Mouse (Mus musculus) olfactory bulb, adult 2 months (tissue): ENCODE measurements around the gene Syn3. TPM values are rescaled to one million over a fixed set of nuclear protein-coding genes. Genes with fewer than 3 reads are reported as not detected.
A peak's percentile ranks its signal among the peaks of the same experiment; 100 is the strongest.

Source experiments
- H3K27ac ChIP-seq: fragments of 200-500 bp; 2 replicates; pipeline ENCODE4 v1.5.1; 2012; ENCODE audit warnings: low read depth, low read length; ENCODE audit not compliant: insufficient read depth
- H3K4me1 ChIP-seq: fragments of 200-500 bp; 2 replicates; pipeline ENCODE4 v1.6.1; 2012; ENCODE audit warnings: low read length; ENCODE audit not compliant: control insufficient read depth, insufficient read depth
- H3K4me3 ChIP-seq: fragments of 200-500 bp; 2 replicates; pipeline ENCODE4 v1.5.1; 2012; ENCODE audit warnings: mild to moderate bottlenecking, low read depth, low read length, moderate library complexity; ENCODE audit not compliant: insufficient read depth
- CTCF ChIP-seq: fragments of 200-500 bp; IDR thresholded peaks from 2 replicates; pipeline ENCODE4 v1.5.1; 2012; ENCODE audit warnings: low read depth, mild to moderate bottlenecking, low read length, moderate library complexity; ENCODE audit not compliant: insufficient read depth
- POLR2A ChIP-seq: fragments of 200-500 bp; IDR thresholded peaks from 2 replicates; pipeline ENCODE4 v1.6.1; 2012; ENCODE audit warnings: mild to moderate bottlenecking, low read depth, low read length, moderate library complexity; ENCODE audit not compliant: insufficient read depth
- WGBS: fragments of 180-500 bp; shearing (Covaris S2); methylation state at CpG from one replicate; pipeline ENCODE4 v1.1.7; 2018; 5-methylcytosine and 5-hydroxymethylcytosine counted together
- polyA plus RNA-seq: library from polyadenylated mRNA; stranded (reverse); fragments of >200 nt; gene quantifications from 2 replicates; pipeline ENCODE4 v1.2.4, GENCODE M21; 2012; ENCODE audit warnings: low replicate concordance; ENCODE audit not compliant: missing spikeins, insufficient read depth, insufficient read length

Syn3 gene
- polyA plus RNA-seq, 1 experiment: not detected

DNA sequence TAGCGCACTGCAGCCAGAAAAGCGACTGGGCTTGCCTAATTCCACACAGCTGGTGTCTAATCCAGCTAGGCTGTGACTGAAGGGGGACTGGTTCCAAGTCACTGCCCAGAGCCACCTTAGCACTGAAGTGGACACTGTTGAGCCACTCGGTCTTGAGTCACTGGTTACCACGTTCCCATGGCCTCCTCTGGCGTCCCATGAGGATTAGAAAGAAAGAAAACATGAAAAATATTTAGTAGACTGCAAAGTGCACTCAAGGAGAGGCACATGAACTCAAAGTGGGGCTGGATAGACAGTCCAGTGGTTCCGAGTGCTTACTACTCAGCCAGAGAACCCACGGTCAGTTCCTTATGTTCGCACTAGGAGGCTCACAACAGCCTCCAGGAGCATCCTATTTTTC, 217.5 kb downstream of the Syn3 start:
- Histone ChIP-seq H3K27ac (0 out of 2 replicates have a peak overlapping the region, but pooled peaks have one; percentile 21), H3K4me3 (no peak overlapping the region), H3K4me1 (peaks cover 11% of the 10 kb centered on the region; the same call in 1 of the 2 replicates)
- TF ChIP-seq POLR2A (no peak), CTCF (no peak)
- WGBS: 86% methylated on average over 8 of the region's 8 CpGs

DNA sequence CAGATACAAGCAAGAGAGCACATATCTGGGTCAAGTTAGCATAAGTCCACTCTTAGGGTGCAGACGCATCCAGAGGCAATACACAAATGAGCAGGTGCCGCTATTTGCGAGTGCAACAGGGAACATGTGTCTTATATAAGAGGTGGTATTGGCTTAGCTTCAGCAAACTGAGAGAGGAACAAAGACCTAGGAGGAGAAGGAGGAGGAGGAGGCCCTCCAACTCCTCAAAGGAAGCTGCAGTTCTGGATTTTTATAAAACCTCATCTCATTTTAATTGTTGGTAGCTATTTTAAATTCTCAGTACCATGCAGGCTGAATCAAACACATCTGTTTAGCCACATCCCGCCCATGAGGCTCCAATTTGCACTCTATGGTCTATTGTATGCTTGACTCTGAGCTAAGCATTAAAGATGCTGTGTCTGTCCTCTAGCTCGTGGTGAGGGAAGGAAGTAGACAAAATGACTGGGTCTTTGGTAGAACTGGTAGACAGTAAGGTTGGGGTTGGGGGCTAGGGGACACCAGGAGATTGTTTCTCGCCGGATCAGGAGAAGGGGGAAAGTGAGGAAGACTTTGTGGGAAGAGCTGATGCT, 219.0 kb downstream of the Syn3 start:
- 42% methylated on average over 7 of the region's 7 CpGs for WGBS
- Histone ChIP-seq H3K4me1 (peaks cover 11% of the 10 kb centered on the region; the same call in 1 of the 2 replicates), H3K4me3 (no peak overlapping the region), H3K27ac (peak overlapping the region; percentile 52)
- TF ChIP-seq POLR2A: no peak
- TF ChIP-seq CTCF: no peak

DNA sequence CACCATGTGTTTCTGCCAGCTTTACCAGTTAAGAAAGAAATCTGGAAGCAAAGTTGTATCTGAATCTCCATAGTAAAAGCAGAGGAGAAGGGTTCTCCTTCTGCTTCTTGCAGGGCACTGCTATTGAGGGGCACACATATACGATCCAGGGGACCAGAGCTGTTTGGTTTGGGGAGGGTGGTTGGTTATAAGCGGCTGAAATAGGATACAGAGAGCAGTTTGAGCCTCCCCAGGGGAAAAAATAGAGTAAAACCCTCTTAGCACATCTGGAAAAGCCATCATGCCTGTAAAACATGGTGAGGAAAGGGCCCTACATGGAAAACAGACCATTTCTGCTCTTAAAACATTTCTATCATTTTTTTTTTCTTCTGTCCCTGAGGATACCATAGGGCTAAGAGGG, 220.2 kb downstream of the Syn3 start:
- H3K27ac ChIP-seq: no peak overlapping the region
- H3K4me3 ChIP-seq: no peak overlapping the region
- TF ChIP-seq POLR2A (no peak), CTCF (no peak)
- 88% methylated on average over 2 of the region's 2 CpGs for WGBS
- peaks cover 11% of the 10 kb centered on the region; the same call in 1 of the 2 replicates for H3K4me1 ChIP-seq

DNA sequence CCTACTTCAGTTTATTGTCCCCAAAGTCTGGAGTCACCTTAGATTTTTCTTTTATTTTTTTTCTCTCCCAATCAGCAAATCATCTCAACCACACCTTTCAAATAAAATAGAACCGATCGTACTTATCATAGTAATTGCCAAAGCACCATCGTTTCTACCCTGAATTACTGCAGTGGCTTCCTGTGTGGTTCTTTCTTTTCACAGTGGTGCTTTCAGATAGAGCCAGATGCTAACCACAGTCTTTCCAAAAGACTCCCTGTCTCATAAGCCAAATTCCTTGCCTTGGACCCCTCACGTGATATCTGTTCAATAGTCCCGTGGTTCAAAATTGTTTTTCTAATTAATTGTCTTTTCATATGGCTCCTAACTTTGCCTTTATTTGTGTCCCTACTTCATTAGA, 221.4 kb downstream of the Syn3 start:
- Histone ChIP-seq H3K4me1 (peaks cover 11% of the 10 kb centered on the region; the same call in 1 of the 2 replicates), H3K4me3 (no peak overlapping the region), H3K27ac (no peak overlapping the region)
- TF ChIP-seq POLR2A: no peak
- TF ChIP-seq CTCF: no peak
- 82% methylated on average over 5 of the region's 5 CpGs for WGBS

DNA sequence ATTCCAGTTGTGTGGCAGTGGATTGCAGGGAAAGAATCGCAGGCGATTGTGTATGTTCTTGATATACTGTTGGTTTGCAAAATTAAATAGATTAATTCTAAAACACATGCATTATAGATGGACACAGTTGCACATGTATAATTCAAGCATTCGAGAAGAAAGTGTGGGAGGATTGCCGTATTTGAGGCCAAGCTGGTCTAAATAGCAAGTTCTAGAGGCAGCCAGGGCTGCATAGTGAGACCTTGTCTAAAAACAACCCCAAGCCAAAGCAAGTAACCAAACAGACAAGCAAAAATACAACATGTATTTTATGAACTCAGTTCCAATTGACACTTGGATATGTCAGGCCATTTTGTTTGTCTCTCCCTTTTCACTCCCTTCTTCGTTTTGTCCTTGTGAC, 223.1 kb downstream of the Syn3 start:
- Histone ChIP-seq H3K27ac (no peak overlapping the region), H3K4me3 (no peak overlapping the region), H3K4me1 (peaks cover 8% of the 10 kb centered on the region; the same call in 1 of the 2 replicates)
- 66% methylated on average over 5 of the region's 5 CpGs for WGBS
- TF ChIP-seq POLR2A (no peak), CTCF (no peak)

DNA sequence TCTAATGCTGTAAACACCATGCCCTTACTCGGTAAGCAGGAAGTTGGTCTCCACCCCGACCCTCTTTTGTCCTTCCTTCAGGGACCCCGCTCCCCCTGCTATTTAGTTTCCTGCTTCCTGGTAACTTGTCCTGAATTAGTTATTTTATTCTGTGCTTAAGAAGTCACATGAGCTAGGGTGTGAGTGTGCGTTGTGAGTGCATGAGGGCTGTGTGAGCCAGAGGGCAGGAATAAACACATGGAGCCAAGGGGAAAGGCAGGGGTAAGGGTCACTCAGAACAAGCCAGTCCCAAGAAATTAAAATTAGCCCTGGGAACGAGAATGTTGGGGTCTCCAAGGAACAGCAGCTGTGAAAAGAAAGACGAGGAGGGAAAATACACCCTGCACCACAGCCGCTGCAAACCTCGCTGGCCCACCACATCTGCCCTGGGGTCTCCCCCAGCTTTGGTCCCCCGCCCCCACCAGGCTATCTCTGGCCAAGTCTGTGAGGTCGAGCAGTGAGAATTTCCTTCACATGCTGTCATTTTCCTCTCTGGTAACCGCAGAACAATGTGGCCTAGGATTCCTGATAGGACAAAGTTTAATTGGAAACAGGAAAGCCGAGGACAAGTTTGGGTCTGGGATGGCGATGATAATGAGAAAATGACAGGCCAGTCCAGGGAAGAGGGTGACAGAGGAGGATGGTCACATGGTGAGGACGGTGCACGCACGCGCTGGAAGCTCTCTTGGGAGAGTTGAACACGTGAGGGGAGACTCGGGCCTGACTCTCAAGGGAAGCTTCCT, 225.1 kb downstream of the Syn3 start:
- Histone ChIP-seq H3K4me3 (no peak overlapping the region), H3K4me1 (peaks cover 3% of the 10 kb centered on the region; the same call in 1 of the 2 replicates), H3K27ac (no peak overlapping the region)
- 79% methylated on average over 19 of the region's 19 CpGs for WGBS
- TF ChIP-seq POLR2A (no peak), CTCF (no peak)

DNA sequence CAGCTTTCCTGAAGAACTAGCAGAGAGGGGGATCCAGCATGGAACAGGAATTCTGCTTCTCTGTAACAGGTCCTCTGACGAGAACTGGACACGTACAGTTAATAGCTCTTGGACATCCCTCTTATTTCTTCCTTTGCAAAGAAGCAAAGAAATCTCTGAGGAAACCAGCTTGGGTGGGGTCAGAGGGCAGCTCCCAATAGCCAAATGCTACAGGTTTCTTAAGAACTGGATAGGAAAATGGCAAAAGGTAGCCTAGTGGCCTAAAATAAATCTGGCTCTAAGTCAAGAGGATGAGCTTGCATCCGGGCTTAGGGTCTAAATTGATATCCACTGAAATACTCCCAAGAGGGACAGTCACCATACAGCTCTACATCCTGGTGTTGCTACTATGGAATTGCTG, 225.9 kb downstream of the Syn3 start:
- Histone ChIP-seq H3K4me1 (no peaks in the 10 kb centered on the region), H3K27ac (no peak overlapping the region), H3K4me3 (no peak overlapping the region)
- WGBS: 94% methylated on average over 3 of the region's 3 CpGs
- no peak for TF ChIP-seq CTCF
- no peak for TF ChIP-seq POLR2A

DNA sequence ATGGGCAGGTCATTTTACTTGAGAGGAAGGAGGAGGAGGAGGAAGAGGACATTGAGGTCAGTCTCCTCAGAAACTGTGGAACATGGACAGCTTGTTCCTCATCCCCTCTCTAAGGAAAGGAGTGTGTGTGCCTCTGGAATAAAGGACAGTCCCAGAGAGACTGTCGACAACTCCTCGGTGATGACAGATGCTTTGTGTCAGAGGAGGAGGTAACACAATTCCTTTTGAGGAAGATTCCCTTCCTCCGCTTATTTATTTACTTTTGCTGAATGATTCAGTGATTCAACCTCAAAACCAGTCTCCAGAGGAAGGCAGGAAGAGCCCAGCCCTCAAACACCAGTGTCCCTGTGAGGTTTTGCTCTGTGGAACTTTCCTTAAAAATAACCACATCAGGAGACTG, 228.4 kb downstream of the Syn3 start:
- H3K4me3 ChIP-seq: no peak overlapping the region
- H3K27ac ChIP-seq: no peak overlapping the region
- H3K4me1 ChIP-seq: no peaks in the 10 kb centered on the region
- TF ChIP-seq CTCF (no peak), POLR2A (no peak)
- 91% methylated on average over 3 of the region's 3 CpGs for WGBS

DNA sequence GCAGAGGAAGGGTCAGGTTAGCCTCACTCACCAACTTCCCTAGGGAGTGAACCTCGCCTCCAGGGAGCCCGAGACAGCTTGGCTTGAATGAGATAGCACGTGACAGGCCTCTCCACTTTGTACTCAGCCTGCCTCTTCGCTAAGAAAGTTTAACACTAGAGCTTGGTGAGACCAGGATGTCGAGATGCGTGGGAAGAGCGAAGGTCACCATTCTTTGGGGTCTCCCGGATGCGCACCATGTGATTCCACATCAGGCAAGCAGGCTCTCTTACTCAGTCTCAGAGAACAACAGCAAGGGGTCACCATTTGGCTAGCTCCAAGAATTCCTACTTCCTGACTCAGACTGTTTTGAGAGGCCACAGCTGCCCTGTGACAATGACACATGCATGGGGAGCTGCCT, 234.1 kb downstream of the Syn3 start:
- H3K27ac ChIP-seq: no peak overlapping the region
- H3K4me3 ChIP-seq: no peak overlapping the region
- TF ChIP-seq POLR2A (no peak), CTCF (no peak)
- WGBS: 92% methylated on average over 9 of the region's 9 CpGs
- H3K4me1 ChIP-seq: no peaks in the 10 kb centered on the region

DNA sequence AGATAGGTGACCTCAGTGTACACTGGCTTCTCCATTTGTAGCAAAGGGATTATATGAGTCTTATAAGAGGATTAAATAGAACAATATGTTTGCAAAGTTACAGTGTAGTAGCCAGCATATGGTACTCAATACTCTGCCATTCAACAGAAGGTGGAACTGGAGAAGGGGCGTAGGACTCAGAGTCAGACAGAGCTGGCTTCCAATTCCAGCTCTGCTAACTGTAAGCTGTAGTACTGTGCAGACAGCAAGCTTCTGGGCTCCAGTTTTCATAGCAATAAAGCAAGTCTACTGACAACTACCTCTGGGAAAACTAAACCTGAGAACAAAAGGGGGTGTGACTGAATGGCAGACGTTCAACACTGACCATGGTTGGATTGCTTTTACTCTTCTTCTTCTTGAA, 237.0 kb downstream of the Syn3 start:
- 78% methylated on average over 2 of the region's 2 CpGs for whole genome bisulfite sequencing
- TF ChIP-seq POLR2A: no peak
- no peak for TF ChIP-seq CTCF
- no peaks in the 10 kb centered on the region for H3K4me1 ChIP-seq
- H3K4me3 ChIP-seq: no peak overlapping the region
- no peak overlapping the region for H3K27ac ChIP-seq
